Mouse (Mus musculus): Measurements from ENCODE around the gene Uchl4. TPM values are rescaled to one million over a fixed set of nuclear protein-coding genes. Genes with fewer than 3 reads are reported as not detected.

Uchl4 gene
- polyA plus RNA-seq, 1 experiment from 2014 or later: 1.8 TPM

GRCm38 (mm10) chr9:64281781-64282178 is 46.8 kb downstream of the Uchl4 start:
- under 1% methylated on average over 24 of the region's 24 CpGs for WGBS
- peak overlapping the region; percentile 61 for H3K4me2 ChIP-seq (replicated peaks)
- H3K9me3 ChIP-seq: no peaks in the 10 kb centered on the region
- no peaks in the 10 kb centered on the region for H3K27me3 ChIP-seq
- peak; percentile 93 for ATAC-seq (replicated peaks)
- peak overlapping the region; percentile 91 for H3K9ac ChIP-seq (replicated peaks)
- no peaks in the 10 kb centered on the region for H3K36me3 ChIP-seq
- H3K27ac ChIP-seq (replicated peaks): peak overlapping the region; percentile 88
- peaks cover 10% of the 10 kb centered on the region for H3K4me1 ChIP-seq
- peak overlapping the region; percentile 83 for H3K4me3 ChIP-seq

- peaks cover 10% of the 10 kb centered on the region for H3K4me1 ChIP-seq
- no peaks in the 10 kb centered on the region for H3K36me3 ChIP-seq
- H3K4me3 ChIP-seq: peak overlapping the region; percentile 83
- peak overlapping the region; percentile 91 for H3K9ac ChIP-seq (replicated peaks)
- H3K27ac ChIP-seq (replicated peaks): no peak overlapping the region
- no peaks in the 10 kb centered on the region for H3K9me3 ChIP-seq
- no peak for ATAC-seq (replicated peaks)
- H3K4me2 ChIP-seq (replicated peaks): peak overlapping the region; percentile 61
- H3K27me3 ChIP-seq: no peaks in the 10 kb centered on the region
- 66% methylated on average over 5 of the region's 5 CpGs for WGBS
These were observed 47.5 kb downstream of the Uchl4 start for GRCm38 (mm10) chr9:64282404-64282987.

Small RNAs within 50 kb of the gene (microRNA-seq; reads per million reads assigned to microRNA genes)
- not detected for gene Gm24106

Other genes with a start within 250 kb of the Uchl4 start
- 2.0 and 2.4 TPM in 2 replicates for gene Smad6, start 213.1 kb upstream of the Uchl4 start, polyA plus RNA-seq (2015; fragmentation: Nextera tagmentation; extraction: Ambion mirVana)
- gene Lctl, start 118.1 kb upstream of the Uchl4 start, polyA plus RNA-seq (2015; fragmentation: Nextera tagmentation; extraction: Ambion mirVana): not detected in 2 replicates
- 8.8 and 11.7 TPM in 2 replicates for gene Zwilch, start 62.1 kb upstream of the Uchl4 start, polyA plus RNA-seq (2015; fragmentation: Nextera tagmentation; extraction: Ambion mirVana)
- gene Rpl4, start 61.8 kb upstream of the Uchl4 start, polyA plus RNA-seq (2015; fragmentation: Nextera tagmentation; extraction: Ambion mirVana): 734 and 758 TPM in 2 replicates
- gene Snapc5, start 55.9 kb upstream of the Uchl4 start, polyA plus RNA-seq (2015; fragmentation: Nextera tagmentation; extraction: Ambion mirVana): 35.4 and 39.0 TPM in 2 replicates
- gene Map2k1, start 18.4 kb downstream of the Uchl4 start, polyA plus RNA-seq (2015; fragmentation: Nextera tagmentation; extraction: Ambion mirVana): 46.0 and 47.8 TPM in 2 replicates
- gene Tipin, start 46.4 kb downstream of the Uchl4 start, polyA plus RNA-seq (2015; fragmentation: Nextera tagmentation; extraction: Ambion mirVana): 130 TPM in 2 replicates
- gene Dis3l, start 106.1 kb downstream of the Uchl4 start, polyA plus RNA-seq (2015; fragmentation: Nextera tagmentation; extraction: Ambion mirVana): 23.4 and 23.7 TPM in 2 replicates
- 8.8 and 9.0 TPM in 2 replicates for gene Megf11, start 150.4 kb downstream of the Uchl4 start, polyA plus RNA-seq (2015; fragmentation: Nextera tagmentation; extraction: Ambion mirVana)